Mouse (Mus musculus) ES-Bruce4 (cell line): ENCODE measurements around the gene Mpv17l. TPM values are rescaled to one million over a fixed set of nuclear protein-coding genes. Genes with fewer than 3 reads are reported as not detected.

Experiments used
- H3K27ac ChIP-seq: 2 replicates; pipeline ENCODE4 v1.5.1; 2012; ENCODE audit warnings: low read length, inconsistent platforms; ENCODE audit not compliant: insufficient read depth
- H3K27me3 ChIP-seq: 2 replicates; pipeline ENCODE4 v1.6.1; 2012; ENCODE audit warnings: mild to moderate bottlenecking, low read length, inconsistent platforms; ENCODE audit not compliant: control insufficient read depth, poor library complexity, insufficient read depth, severe bottlenecking
- H3K36me3 ChIP-seq: 2 replicates; pipeline ENCODE4 v1.6.1; 2012; ENCODE audit warnings: inconsistent platforms, mild to moderate bottlenecking, low read length, moderate library complexity; ENCODE audit not compliant: control insufficient read depth, poor library complexity, insufficient read depth, severe bottlenecking
- H3K4me1 ChIP-seq: one replicate; pipeline ENCODE4 v1.8.1; 2011; ENCODE audit warnings: low read length; ENCODE audit not compliant: control insufficient read depth, insufficient read depth
- H3K4me3 ChIP-seq: 2 replicates; pipeline ENCODE4 v1.5.1; 2011; ENCODE audit warnings: low read depth, mild to moderate bottlenecking, low read length
- H3K9ac ChIP-seq: 2 replicates; pipeline ENCODE4 v1.6.1; 2012; ENCODE audit warnings: low read depth, mild to moderate bottlenecking, inconsistent platforms; ENCODE audit not compliant: poor library complexity, severe bottlenecking
- H3K9me3 ChIP-seq: replicated peaks from 2 replicates; pipeline ENCODE4 v1.6.1; 2012; ENCODE audit warnings: mild to moderate bottlenecking, low read length, inconsistent platforms; ENCODE audit not compliant: control insufficient read depth, poor library complexity, insufficient read depth, severe bottlenecking
- CTCF ChIP-seq: IDR thresholded peaks from one replicate; pipeline ENCODE4 v1.8.1; 2011; ENCODE audit warnings: low read depth, low read length
- EP300 ChIP-seq: IDR thresholded peaks from 2 replicates; pipeline ENCODE4 v1.6.1; 2011; ENCODE audit warnings: low read depth, low read length; ENCODE audit not compliant: insufficient read depth
- POLR2A ChIP-seq: IDR thresholded peaks from one replicate; pipeline ENCODE4 v1.8.1; 2011; ENCODE audit warnings: low read length; ENCODE audit not compliant: insufficient read depth
- polyA plus RNA-seq: library from polyadenylated mRNA; stranded (reverse); fragments of >200 nt; gene quantifications from 2 replicates; pipeline ENCODE4 v1.2.4, GENCODE M21; 2011; ENCODE audit warnings: low read depth; ENCODE audit not compliant: missing spikeins, insufficient read depth, insufficient read length

Gene Mpv17l
- polyA plus RNA-seq, 1 experiment, result 19.9 TPM

DNA sequence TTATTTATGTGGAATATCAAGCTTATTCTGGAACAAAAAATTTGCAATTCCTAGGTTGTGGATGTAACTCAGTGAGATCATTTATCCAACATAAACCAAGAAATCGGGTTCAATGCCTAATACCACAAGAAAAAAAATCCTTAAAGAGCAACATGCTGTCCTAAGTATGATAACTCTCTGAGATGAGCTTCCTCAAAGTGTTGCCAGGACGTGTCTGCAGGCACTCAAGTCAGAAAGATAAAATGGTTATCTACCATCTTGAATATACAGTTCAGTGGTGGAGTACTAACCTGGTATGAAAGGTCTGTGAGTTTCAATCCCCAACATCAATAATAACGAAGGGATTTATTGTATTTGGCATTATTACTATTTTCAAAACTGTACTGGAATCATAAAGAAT, 6.6 kb upstream of the Mpv17l start:
- H3K36me3 ChIP-seq, result no peaks in the 10 kb centered on the region
- H3K4me1 ChIP-seq, result no peaks in the 10 kb centered on the region
- no peaks in the 10 kb centered on the region for H3K9me3 ChIP-seq
- H3K27ac ChIP-seq, result no peak overlapping the region
- TF ChIP-seq CTCF (no peak), EP300 (no peak), POLR2A (no peak)
- H3K4me3 ChIP-seq, result no peak overlapping the region
- no peaks in the 10 kb centered on the region for H3K27me3 ChIP-seq
- H3K9ac ChIP-seq, result no peak overlapping the region

GRCm38 (mm10) chr16:13898981-13899380, 4.0 kb upstream of the Mpv17l start:
- no peak for TF ChIP-seq EP300
- TF ChIP-seq CTCF, result no peak
- no peak for TF ChIP-seq POLR2A
- Histone ChIP-seq H3K36me3 (no peaks in the 10 kb centered on the region), H3K9me3 (no peaks in the 10 kb centered on the region), H3K27ac (no peak overlapping the region), H3K27me3 (no peaks in the 10 kb centered on the region), H3K4me1 (no peaks in the 10 kb centered on the region), H3K4me3 (no peak overlapping the region), H3K9ac (no peak overlapping the region)

DNA sequence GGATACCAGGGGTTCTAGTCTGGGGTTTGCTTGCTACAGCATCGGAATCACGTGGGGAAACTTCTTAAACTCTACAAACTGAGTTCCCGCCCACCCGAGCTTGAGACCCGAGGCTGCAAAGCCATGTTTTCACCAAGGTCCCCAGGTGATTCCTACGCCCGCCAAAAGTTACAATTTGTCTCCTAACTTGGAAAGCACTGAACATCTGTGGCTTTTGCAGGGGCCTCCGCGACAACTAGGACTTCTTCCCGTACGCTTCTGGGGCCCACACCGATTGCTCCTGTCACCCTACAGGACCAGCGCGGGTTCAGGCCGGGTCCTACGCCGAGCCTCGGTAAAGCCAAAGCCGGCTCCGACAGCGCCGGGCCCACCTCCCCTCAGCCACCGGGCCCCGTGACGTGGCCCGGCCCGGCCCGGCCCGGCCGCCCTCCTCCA, 547 bp upstream of the Mpv17l start:
- peak overlapping the region; percentile 74 for H3K4me3 ChIP-seq
- H3K4me1 ChIP-seq, result no peaks in the 10 kb centered on the region
- H3K9ac ChIP-seq, result peak overlapping the region; percentile 84
- TF ChIP-seq POLR2A, result no peak
- no peak for TF ChIP-seq CTCF
- TF ChIP-seq EP300, result no peak
- no peaks in the 10 kb centered on the region for H3K27me3 ChIP-seq
- no peaks in the 10 kb centered on the region for H3K36me3 ChIP-seq
- no peak overlapping the region for H3K27ac ChIP-seq
- no peaks in the 10 kb centered on the region for H3K9me3 ChIP-seq

- Histone ChIP-seq H3K9ac (peak overlapping the region; percentile 84), H3K36me3 (no peaks in the 10 kb centered on the region; the same call in 1 of the 2 replicates), H3K4me1 (no peaks in the 10 kb centered on the region), H3K4me3 (peak overlapping the region; percentile 98), H3K9me3 (no peaks in the 10 kb centered on the region), H3K27ac (no peak overlapping the region), H3K27me3 (no peaks in the 10 kb centered on the region)
- peak; percentile 49 for TF ChIP-seq CTCF
- no peak for TF ChIP-seq EP300
These were observed 527 bp downstream of the Mpv17l start for GRCm38 (mm10) chr16:13903488-13903887.

DNA sequence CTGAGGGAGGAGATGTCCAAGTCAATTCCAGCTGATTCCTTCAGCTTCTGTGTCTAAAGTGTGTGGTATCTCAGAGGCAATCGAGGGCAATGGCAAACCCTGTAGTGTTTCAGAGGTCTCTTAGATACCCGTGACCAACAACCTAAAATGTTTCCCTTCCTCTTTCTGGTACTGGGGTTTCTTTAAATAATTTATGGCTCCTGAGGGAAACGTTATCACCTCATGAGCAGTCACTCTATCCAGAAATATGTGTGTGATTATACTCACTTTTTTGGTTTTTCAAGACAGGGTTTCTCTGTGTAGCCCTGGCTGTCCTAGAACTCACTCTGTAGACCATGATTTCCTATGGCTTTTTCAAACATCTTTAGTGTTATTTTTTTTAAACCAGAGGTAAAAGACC, 4.3 kb downstream of the Mpv17l start:
- Histone ChIP-seq H3K36me3 (no peaks in the 10 kb centered on the region; the same call in 1 of the 2 replicates), H3K27ac (no peak overlapping the region), H3K27me3 (no peaks in the 10 kb centered on the region), H3K4me1 (no peaks in the 10 kb centered on the region), H3K9me3 (no peaks in the 10 kb centered on the region), H3K9ac (no peak overlapping the region), H3K4me3 (no peak overlapping the region)
- TF ChIP-seq CTCF, result no peak
- no peak for TF ChIP-seq POLR2A
- TF ChIP-seq EP300, result no peak

GRCm38 (mm10) chr16:13920093-13920492, 17.1 kb downstream of the Mpv17l start:
- H3K9ac ChIP-seq, result no peak overlapping the region
- no peak for TF ChIP-seq EP300
- no peak for TF ChIP-seq POLR2A
- TF ChIP-seq CTCF, result no peak
- no peaks in the 10 kb centered on the region; the same call in 1 of the 2 replicates for H3K9me3 ChIP-seq

More at GRCm38 (mm10) chr16:13920093-13920492, 17.1 kb downstream of the Mpv17l start:
- Histone ChIP-seq H3K4me3 (no peak overlapping the region), H3K36me3 (no peaks in the 10 kb centered on the region), H3K4me1 (no peaks in the 10 kb centered on the region), H3K27me3 (no peaks in the 10 kb centered on the region), H3K27ac (no peak overlapping the region)
